10 mouse cellular contexts compared by ENCODE assay signal in the genomic region with DNA sequence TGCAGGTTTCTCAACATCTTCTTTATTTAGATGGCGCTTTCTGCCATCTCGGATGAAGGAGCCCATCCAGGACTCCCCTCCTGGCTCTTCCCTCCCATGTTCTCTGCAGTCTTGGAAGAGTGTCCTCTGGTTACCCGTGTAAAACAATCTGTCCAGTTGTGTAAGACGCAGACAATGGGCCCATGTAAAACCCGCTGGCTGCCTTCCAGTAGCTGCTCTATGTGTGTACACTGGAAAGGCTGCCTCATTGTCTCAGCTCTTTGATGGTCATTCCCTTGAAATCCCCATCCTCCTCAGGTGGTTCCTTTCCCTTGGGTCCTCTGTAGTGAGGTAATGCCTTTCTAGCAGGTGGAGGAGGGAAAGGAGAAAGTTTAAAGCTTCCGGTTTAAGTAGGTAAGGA.
DNase-seq lines count a peak whose midpoint lies in the region; ATAC-seq and TF ChIP-seq lines count a peak whose summit lies in the region.
"Had no signal": no experiment of that assay in that cellular context is flagged by ENCODE, and none has a peak within 500 bp of the region (broad histone marks: within the 10 kb centered on the region; RNA-seq: fewer than 3 reads in every experiment).

No protein-coding gene starts in this region.

- H3K36me3 ChIP-seq in midbrain, embryonic 14.5 days (ENCODE audit: control insufficient read depth, insufficient read depth, low read length), result no peaks in the 10 kb centered on the region
- H3K36me3 ChIP-seq in midbrain, postnatal 0 days (ENCODE audit: insufficient read depth, low read length), result no peaks in the 10 kb centered on the region
- H3K36me3 ChIP-seq in forebrain, embryonic 11.5 days (ENCODE audit: control insufficient read depth, insufficient read depth, low read length), result no peaks in the 10 kb centered on the region
- H3K36me3 ChIP-seq: liver, embryonic 15.5 days; neural tube, embryonic 12.5 days had no signal

- peak; percentile 20 for DNase-seq in midbrain, embryonic 14.5 days
- no peak for DNase-seq in midbrain, postnatal 0 days (ENCODE audit: low spot score)
- DNase-seq in heart, adult 18-20 months, result peak; percentile 62 to 72
- peak; percentile 26 to 50 for DNase-seq in kidney, postnatal 36 days
- DNase-seq in lung, postnatal 4 days, result peak; percentile 58 to 59
- DNase-seq in forebrain, embryonic 11.5 days (ENCODE audit: low spot score), result no peak
- no peak for DNase-seq in yolk sac, embryonic 10.5 days (ENCODE audit: low spot score)

- no peaks in the 10 kb centered on the region for H3K9me3 ChIP-seq in midbrain, embryonic 14.5 days (ENCODE audit: control insufficient read depth, low read length)
- H3K9me3 ChIP-seq in midbrain, postnatal 0 days (ENCODE audit: low read length), result no peaks in the 10 kb centered on the region
- no peaks in the 10 kb centered on the region for H3K9me3 ChIP-seq in forebrain, embryonic 11.5 days (ENCODE audit: control insufficient read depth, low read length)
- H3K9me3 ChIP-seq: liver, embryonic 15.5 days; neural tube, embryonic 12.5 days had no signal

- no peak for TF ChIP-seq CTCF in midbrain, postnatal 0 days (IDR thresholded peaks at IDR 0.05)

- no peaks in the 10 kb centered on the region for H3K4me1 ChIP-seq in midbrain, embryonic 14.5 days (ENCODE audit: control insufficient read depth, insufficient read depth, low read length)
- no peaks in the 10 kb centered on the region for H3K4me1 ChIP-seq in midbrain, postnatal 0 days (ENCODE audit: insufficient read depth, low read length)
- no peaks in the 10 kb centered on the region for H3K4me1 ChIP-seq in forebrain, embryonic 11.5 days (replicated peaks; ENCODE audit: control insufficient read depth, insufficient read depth, low read length)
- H3K4me1 ChIP-seq: neural tube, embryonic 12.5 days had no signal

- WGBS in midbrain, embryonic 14.5 days, result 83% methylated on average over 6 of the region's 6 CpGs
- 82% methylated on average over 6 of the region's 6 CpGs for WGBS in midbrain, postnatal 0 days
- 93% methylated on average over 6 of the region's 6 CpGs for WGBS in forebrain, embryonic 11.5 days

- no peak overlapping the region for H3K9ac ChIP-seq in midbrain, embryonic 14.5 days (replicated peaks; ENCODE audit: low read length)
- no peak overlapping the region for H3K9ac ChIP-seq in midbrain, postnatal 0 days (replicated peaks; ENCODE audit: low read length, poor library complexity, severe bottlenecking)
- H3K9ac ChIP-seq in forebrain, embryonic 11.5 days (ENCODE audit: low read length), result no peak overlapping the region
- H3K9ac ChIP-seq: liver, embryonic 15.5 days; neural tube, embryonic 12.5 days had no signal

- H3K4me2 ChIP-seq in midbrain, embryonic 14.5 days (ENCODE audit: low read length), result no peak overlapping the region
- H3K4me2 ChIP-seq in midbrain, postnatal 0 days (ENCODE audit: low read depth, low read length, poor library complexity, severe bottlenecking), result no peak overlapping the region
- no peak overlapping the region for H3K4me2 ChIP-seq in forebrain, embryonic 11.5 days (ENCODE audit: low read depth, low read length, severe bottlenecking)
- H3K4me2 ChIP-seq: liver, embryonic 15.5 days; neural tube, embryonic 12.5 days had no signal

- no peak overlapping the region for H3K27ac ChIP-seq in midbrain, embryonic 14.5 days (replicated peaks; ENCODE audit: low read depth, low read length)
- no peak overlapping the region for H3K27ac ChIP-seq in midbrain, postnatal 0 days (ENCODE audit: low read depth, low read length)
- H3K27ac ChIP-seq in forebrain, embryonic 11.5 days (ENCODE audit: low read depth, low read length), result no peak overlapping the region
- H3K27ac ChIP-seq: liver, embryonic 15.5 days; neural tube, embryonic 12.5 days; stomach, postnatal 0 days had no signal

- H3K4me3 ChIP-seq in midbrain, embryonic 14.5 days (replicated peaks; ENCODE audit: low read depth, low read length), result no peak overlapping the region
- H3K4me3 ChIP-seq in midbrain, postnatal 0 days (ENCODE audit: low read depth, low read length), result no peak overlapping the region
- H3K4me3 ChIP-seq in forebrain, embryonic 11.5 days (ENCODE audit: low read depth, low read length), result no peak overlapping the region
- H3K4me3 ChIP-seq: liver, embryonic 15.5 days; neural tube, embryonic 12.5 days had no signal

- ATAC-seq in midbrain, embryonic 14.5 days (ENCODE audit: low FRiP score, low TSS enrichment), result no peak
- ATAC-seq in midbrain, postnatal 0 days (ENCODE audit: low FRiP score), result no peak
- no peak for ATAC-seq in forebrain, embryonic 11.5 days (replicated peaks; ENCODE audit: low FRiP score)

- no peaks in the 10 kb centered on the region for H3K27me3 ChIP-seq in midbrain, embryonic 14.5 days (ENCODE audit: control insufficient read depth, insufficient read depth, low read length)
- no peaks in the 10 kb centered on the region for H3K27me3 ChIP-seq in midbrain, postnatal 0 days (ENCODE audit: insufficient read depth, low read length)
- no peaks in the 10 kb centered on the region for H3K27me3 ChIP-seq in forebrain, embryonic 11.5 days (ENCODE audit: control insufficient read depth, insufficient read depth, low read length)
- H3K27me3 ChIP-seq: liver, embryonic 15.5 days; neural tube, embryonic 12.5 days had no signal

Comparison
In these comparisons a context has a peak if more than half of its experiments do, and no peak if none do; other contexts are left out.
1. DNase-seq: peak in midbrain, embryonic 14.5 days (single experiment), heart, adult 18-20 months (2 of 2), kidney, postnatal 36 days (2 of 2) and lung, postnatal 4 days (2 of 2); none in midbrain, postnatal 0 days (single experiment), forebrain, embryonic 11.5 days (single experiment) and yolk sac, embryonic 10.5 days (single experiment).